Mouse (Mus musculus): ENCODE results near the gene Sh3d19. TPM values are rescaled to one million over a fixed set of nuclear protein-coding genes. Genes with fewer than 3 reads are reported as not detected.
"Not testable (repeated sequence)": the region's sequence is repeated elsewhere in the genome, so short reads cannot be mapped to it uniquely, and the experiment has no call there.

Sh3d19 gene
- polyA plus RNA-seq, 1 experiment from 2014 or later, result 16.0 TPM

GRCm38 (mm10) chr3:85952696-85953283 is 18.1 kb upstream of the Sh3d19 start:
- Histone ChIP-seq H3K4me3 (replicated peaks) (no peak overlapping the region), H3K9me3 (replicated peaks) (no peaks in the 10 kb centered on the region; the same call in 1 of the 2 replicates), H3K9ac (replicated peaks) (no peak overlapping the region), H3K36me3 (no peaks in the 10 kb centered on the region), H3K4me1 (no peaks in the 10 kb centered on the region), H3K27ac (replicated peaks) (no peak overlapping the region), H3K27me3 (replicated peaks) (no peaks in the 10 kb centered on the region), H3K4me2 (no peak overlapping the region)
- WGBS, result 88% methylated on average over 10 of the region's 10 CpGs
- ATAC-seq (ENCODE audit: low FRiP score), result no peak

- no peak overlapping the region for H3K27ac ChIP-seq (replicated peaks)
- H3K27me3 ChIP-seq (replicated peaks), result no peaks in the 10 kb centered on the region
- ATAC-seq (ENCODE audit: low FRiP score), result no peak
- H3K36me3 ChIP-seq, result no peaks in the 10 kb centered on the region
- WGBS, result 65% methylated on average over 9 of the region's 9 CpGs
- H3K4me1 ChIP-seq, result no peaks in the 10 kb centered on the region
- no peak overlapping the region for H3K9ac ChIP-seq (replicated peaks)
- no peak overlapping the region for H3K4me2 ChIP-seq
- H3K9me3 ChIP-seq (replicated peaks), result no peaks in the 10 kb centered on the region
- no peak overlapping the region for H3K4me3 ChIP-seq (replicated peaks)
Measured at GRCm38 (mm10) chr3:85955269-85955668, 15.6 kb upstream of the Sh3d19 start.

GRCm38 (mm10) chr3:85955704-85956103 is 15.2 kb upstream of the Sh3d19 start:
- WGBS, result 88% methylated on average over 5 of the region's 5 CpGs
- H3K4me1 ChIP-seq, result no peaks in the 10 kb centered on the region
- no peak for ATAC-seq (ENCODE audit: low FRiP score)
- H3K4me3 ChIP-seq (replicated peaks), result no peak overlapping the region
- H3K9ac ChIP-seq (replicated peaks), result no peak overlapping the region
- no peak overlapping the region for H3K4me2 ChIP-seq
- no peaks in the 10 kb centered on the region for H3K9me3 ChIP-seq (replicated peaks)
- H3K27ac ChIP-seq (replicated peaks), result no peak overlapping the region
- H3K27me3 ChIP-seq (replicated peaks), result no peaks in the 10 kb centered on the region
- H3K36me3 ChIP-seq, result no peaks in the 10 kb centered on the region

- H3K27ac ChIP-seq (replicated peaks), result no peak overlapping the region
- peaks cover 4% of the 10 kb centered on the region; the same call in 1 of the 2 replicates for H3K9me3 ChIP-seq (replicated peaks)
- no peaks in the 10 kb centered on the region for H3K27me3 ChIP-seq (replicated peaks)
- no peaks in the 10 kb centered on the region for H3K36me3 ChIP-seq
- H3K9ac ChIP-seq (replicated peaks), result no peak overlapping the region
- no peak for ATAC-seq (ENCODE audit: low FRiP score)
- no peak overlapping the region for H3K4me3 ChIP-seq (replicated peaks)
- H3K4me2 ChIP-seq, result no peak overlapping the region
- 96% methylated on average over 1 of the region's 1 CpGs for WGBS
- H3K4me1 ChIP-seq, result no peaks in the 10 kb centered on the region
Measured at GRCm38 (mm10) chr3:85959669-85960068, 11.2 kb upstream of the Sh3d19 start.

- no peaks in the 10 kb centered on the region for H3K4me1 ChIP-seq
- H3K27me3 ChIP-seq (replicated peaks), result no peaks in the 10 kb centered on the region
- H3K27ac ChIP-seq (replicated peaks), result no peak overlapping the region
- WGBS, result 57% methylated on average over 5 of the region's 5 CpGs
- H3K4me2 ChIP-seq, result no peak overlapping the region
- no peak overlapping the region for H3K4me3 ChIP-seq (replicated peaks)
- H3K9me3 ChIP-seq (replicated peaks), result peaks cover 4% of the 10 kb centered on the region; the same call in 1 of the 2 replicates
- ATAC-seq (ENCODE audit: low FRiP score), result no peak
- H3K36me3 ChIP-seq, result no peaks in the 10 kb centered on the region
- no peak overlapping the region for H3K9ac ChIP-seq (replicated peaks)
Measured at GRCm38 (mm10) chr3:85961134-85961533, 9.8 kb upstream of the Sh3d19 start.

GRCm38 (mm10) chr3:85965479-85965878 is 5.4 kb upstream of the Sh3d19 start:
- no peaks in the 10 kb centered on the region for H3K27me3 ChIP-seq (replicated peaks)
- H3K4me1 ChIP-seq, result peaks cover 7% of the 10 kb centered on the region
- no peak overlapping the region for H3K27ac ChIP-seq (replicated peaks)
- H3K9me3 ChIP-seq (replicated peaks), result peaks cover 4% of the 10 kb centered on the region; the same call in 1 of the 2 replicates
- no peak overlapping the region for H3K4me3 ChIP-seq (replicated peaks)
- H3K36me3 ChIP-seq, result no peaks in the 10 kb centered on the region
- no peak for ATAC-seq (ENCODE audit: low FRiP score)
- WGBS, result 94% methylated on average over 4 of the region's 4 CpGs
- H3K4me2 ChIP-seq, result no peak overlapping the region
- H3K9ac ChIP-seq (replicated peaks), result no peak overlapping the region

GRCm38 (mm10) chr3:85969040-85969439 is 1.9 kb upstream of the Sh3d19 start:
- Histone ChIP-seq H3K36me3 (no peaks in the 10 kb centered on the region), H3K4me2 (no peak overlapping the region), H3K9me3 (replicated peaks) (no peaks in the 10 kb centered on the region), H3K4me3 (replicated peaks) (no peak overlapping the region), H3K4me1 (peaks cover 25% of the 10 kb centered on the region), H3K27ac (replicated peaks) (no peak overlapping the region), H3K9ac (replicated peaks) (no peak overlapping the region), H3K27me3 (replicated peaks) (no peaks in the 10 kb centered on the region)
- ATAC-seq (ENCODE audit: low FRiP score), result no peak
- WGBS, result 89% methylated on average over 8 of the region's 8 CpGs

GRCm38 (mm10) chr3:85971599-85971975 is 678 bp downstream of the Sh3d19 start:
- H3K9ac ChIP-seq (replicated peaks), result peak overlapping the region; percentile 84
- H3K4me3 ChIP-seq (replicated peaks), result peak overlapping the region; percentile 74
- peak overlapping the region; percentile 78 for H3K4me2 ChIP-seq
- H3K9me3 ChIP-seq (replicated peaks), result no peaks in the 10 kb centered on the region
- H3K27ac ChIP-seq (replicated peaks), result peak overlapping the region; percentile 65; the same call in 1 of the 2 replicates
- 1% methylated on average over 13 of the region's 13 CpGs for WGBS
- H3K27me3 ChIP-seq (replicated peaks), result no peaks in the 10 kb centered on the region
- ATAC-seq (ENCODE audit: low FRiP score), result peak; percentile 50; the same call in 1 of the 2 replicates
- no peaks in the 10 kb centered on the region for H3K36me3 ChIP-seq
- H3K4me1 ChIP-seq, result peaks cover 29% of the 10 kb centered on the region

- Histone ChIP-seq H3K4me2 (peak overlapping the region; percentile 78), H3K4me3 (replicated peaks) (no peak overlapping the region; the same call in 1 of the 2 replicates), H3K9ac (replicated peaks) (no peak overlapping the region), H3K9me3 (replicated peaks) (no peaks in the 10 kb centered on the region), H3K27ac (replicated peaks) (no peak overlapping the region), H3K36me3 (no peaks in the 10 kb centered on the region), H3K27me3 (replicated peaks) (no peaks in the 10 kb centered on the region), H3K4me1 (peaks cover 30% of the 10 kb centered on the region)
- ATAC-seq (ENCODE audit: low FRiP score), result no peak
- 89% methylated on average over 10 of the region's 10 CpGs for WGBS
Measured at GRCm38 (mm10) chr3:85973376-85974140, 2.6 kb downstream of the Sh3d19 start.

GRCm38 (mm10) chr3:85974451-85974850 is 3.5 kb downstream of the Sh3d19 start:
- no peak overlapping the region for H3K9ac ChIP-seq (replicated peaks)
- ATAC-seq (ENCODE audit: low FRiP score), result no peak
- no peaks in the 10 kb centered on the region for H3K9me3 ChIP-seq (replicated peaks)
- H3K27ac ChIP-seq (replicated peaks), result no peak overlapping the region
- no peaks in the 10 kb centered on the region for H3K36me3 ChIP-seq
- WGBS, result 67% methylated on average over 4 of the region's 4 CpGs
- no peaks in the 10 kb centered on the region for H3K27me3 ChIP-seq (replicated peaks)
- H3K4me1 ChIP-seq, result peaks cover 36% of the 10 kb centered on the region
- no peak overlapping the region for H3K4me2 ChIP-seq
- no peak overlapping the region for H3K4me3 ChIP-seq (replicated peaks)

GRCm38 (mm10) chr3:85980036-85980435 is 9.1 kb downstream of the Sh3d19 start:
- peaks cover 7% of the 10 kb centered on the region; the same call in 1 of the 2 replicates for H3K4me1 ChIP-seq
- no peaks in the 10 kb centered on the region for H3K36me3 ChIP-seq
- no peak for ATAC-seq (ENCODE audit: low FRiP score)
- no peak overlapping the region for H3K4me2 ChIP-seq
- 99% methylated on average over 4 of the region's 4 CpGs for WGBS
- no peak overlapping the region for H3K4me3 ChIP-seq (replicated peaks)
- no peak overlapping the region for H3K9ac ChIP-seq (replicated peaks)
- no peak overlapping the region for H3K27ac ChIP-seq (replicated peaks)
- no peaks in the 10 kb centered on the region for H3K27me3 ChIP-seq (replicated peaks)
- H3K9me3 ChIP-seq (replicated peaks), result no peaks in the 10 kb centered on the region

- ATAC-seq (ENCODE audit: low FRiP score); H3K4me2 ChIP-seq; H3K9ac ChIP-seq (replicated peaks); H3K9me3 ChIP-seq (replicated peaks); H3K36me3 ChIP-seq; H3K4me3 ChIP-seq (replicated peaks); H3K4me1 ChIP-seq; H3K27ac ChIP-seq (replicated peaks); H3K27me3 ChIP-seq (replicated peaks): not testable (repeated sequence)
- 95% methylated on average over 3 of the region's 3 CpGs for WGBS
Measured at GRCm38 (mm10) chr3:85981761-85982160, 10.9 kb downstream of the Sh3d19 start.
